Mouse (Mus musculus): Measurements from ENCODE around the gene Ubqln1. TPM values are rescaled to one million over a fixed set of nuclear protein-coding genes. Genes with fewer than 3 reads are reported as not detected.
"Not testable (repeated sequence)": the region's sequence is repeated elsewhere in the genome, so short reads cannot be mapped to it uniquely, and the experiment has no call there.

Ubqln1 gene
- polyA plus RNA-seq, 1 experiment from 2014 or later = 44.2 TPM

DNA sequence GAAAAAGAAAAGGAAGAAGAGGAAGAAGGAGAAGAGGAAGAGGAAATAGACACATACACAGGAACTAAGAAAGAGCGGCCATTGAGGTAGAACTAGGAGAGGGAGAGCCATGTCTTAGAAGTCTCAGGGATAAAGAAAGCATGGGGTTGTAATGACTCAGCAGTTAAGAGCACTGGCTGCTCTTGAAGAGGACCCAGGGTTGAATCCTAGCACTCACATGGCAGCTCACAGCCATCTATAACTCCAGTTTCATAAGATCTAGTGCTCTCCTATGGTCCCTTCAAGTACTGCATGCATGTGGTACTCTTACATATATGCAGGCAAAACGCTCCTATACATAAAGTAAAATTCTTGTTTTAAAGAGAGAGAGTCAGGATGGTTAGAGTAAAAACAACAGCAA lies 59.4 kb downstream of the Ubqln1 start:
- no peak for DNase-seq
- no peak overlapping the region for H3K4me3 ChIP-seq (ENCODE audit: low read depth, low read length)
- H3K4me1 ChIP-seq (ENCODE audit: insufficient read depth) = peaks cover 6% of the 10 kb centered on the region; the same call in 1 of the 2 replicates
- H3K36me3 ChIP-seq (replicated peaks; ENCODE audit: insufficient read depth, low read length) = peaks cover 13% of the 10 kb centered on the region; the same call in 1 of the 2 replicates
- no peak overlapping the region for H3K4me2 ChIP-seq (ENCODE audit: low read depth, low read length)
- no peaks in the 10 kb centered on the region for H3K27me3 ChIP-seq (ENCODE audit: insufficient read depth, low read length)
- H3K9ac ChIP-seq (replicated peaks) = no peak overlapping the region
- no peak for ATAC-seq
- H3K27ac ChIP-seq (ENCODE audit: low read depth) = no peak overlapping the region
- WGBS (ENCODE audit: insufficient replicate concordance) = 84% methylated on average over 2 of the region's 2 CpGs
- no peak for TF ChIP-seq CTCF (IDR thresholded peaks at IDR 0.05; ENCODE audit: low read depth)
- no peak for TF ChIP-seq EP300 (IDR thresholded peaks at IDR 0.05; ENCODE audit: low read depth)
- H3K9me3 ChIP-seq (ENCODE audit: low read length) = no peaks in the 10 kb centered on the region

DNA sequence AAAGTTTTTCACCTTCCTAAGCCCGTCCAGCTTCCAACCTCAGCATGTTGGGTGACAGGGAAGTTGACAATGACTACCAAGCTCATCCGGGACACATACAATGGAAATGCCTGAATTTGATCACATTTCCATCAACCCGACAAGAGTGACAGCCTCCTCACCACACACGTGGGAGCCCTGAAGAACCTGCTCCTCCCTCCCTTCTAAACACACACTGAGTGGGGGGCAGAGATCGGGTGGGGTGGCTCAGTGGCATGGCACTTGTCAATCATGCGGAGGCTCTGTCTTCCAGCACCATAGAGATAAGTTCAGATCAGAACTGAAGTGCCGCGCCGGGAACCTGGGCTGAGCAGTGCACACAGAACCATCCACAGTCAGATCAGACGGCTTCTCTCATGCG lies 65.0 kb downstream of the Ubqln1 start:
- ATAC-seq (no peak), DNase-seq (no peak)
- Histone ChIP-seq H3K9me3 (ENCODE audit: low read length) (no peaks in the 10 kb centered on the region), H3K9ac (replicated peaks) (no peak overlapping the region), H3K4me3 (ENCODE audit: low read depth, low read length) (no peak overlapping the region), H3K4me1 (ENCODE audit: insufficient read depth) (peaks cover 7% of the 10 kb centered on the region), H3K36me3 (replicated peaks; ENCODE audit: insufficient read depth, low read length) (no peaks in the 10 kb centered on the region), H3K27me3 (ENCODE audit: insufficient read depth, low read length) (no peaks in the 10 kb centered on the region), H3K4me2 (ENCODE audit: low read depth, low read length) (no peak overlapping the region), H3K27ac (ENCODE audit: low read depth) (no peak overlapping the region)
- WGBS (ENCODE audit: insufficient replicate concordance) = 73% methylated on average over 11 of the region's 11 CpGs
- no peak for TF ChIP-seq CTCF (IDR thresholded peaks at IDR 0.05; ENCODE audit: low read depth)
- TF ChIP-seq EP300 (IDR thresholded peaks at IDR 0.05; ENCODE audit: low read depth) = no peak

DNA sequence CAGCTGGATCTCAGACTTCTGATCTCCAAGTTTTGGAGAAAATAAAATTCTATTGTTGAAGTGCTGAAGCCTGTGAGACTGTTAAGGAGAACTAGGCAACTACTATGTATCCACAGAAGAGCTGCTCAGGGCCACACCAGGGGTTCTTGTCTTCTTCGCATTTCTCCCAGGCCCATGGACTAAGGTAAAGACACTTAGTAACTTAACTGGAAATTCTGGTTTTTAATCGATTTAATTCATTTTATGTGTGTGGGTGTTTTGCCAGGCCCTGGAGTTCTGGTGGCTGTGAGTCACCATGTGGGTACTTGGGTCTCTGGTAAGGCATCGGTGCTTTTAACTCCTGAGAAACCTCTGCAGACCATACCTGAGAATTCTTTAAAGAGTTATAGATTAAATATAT lies 65.8 kb downstream of the Ubqln1 start:
- no peak for DNase-seq
- whole genome bisulfite sequencing (ENCODE audit: insufficient replicate concordance) = 73% methylated on average over 3 of the region's 3 CpGs
- H3K9me3 ChIP-seq (ENCODE audit: low read length) = no peaks in the 10 kb centered on the region

DNA sequence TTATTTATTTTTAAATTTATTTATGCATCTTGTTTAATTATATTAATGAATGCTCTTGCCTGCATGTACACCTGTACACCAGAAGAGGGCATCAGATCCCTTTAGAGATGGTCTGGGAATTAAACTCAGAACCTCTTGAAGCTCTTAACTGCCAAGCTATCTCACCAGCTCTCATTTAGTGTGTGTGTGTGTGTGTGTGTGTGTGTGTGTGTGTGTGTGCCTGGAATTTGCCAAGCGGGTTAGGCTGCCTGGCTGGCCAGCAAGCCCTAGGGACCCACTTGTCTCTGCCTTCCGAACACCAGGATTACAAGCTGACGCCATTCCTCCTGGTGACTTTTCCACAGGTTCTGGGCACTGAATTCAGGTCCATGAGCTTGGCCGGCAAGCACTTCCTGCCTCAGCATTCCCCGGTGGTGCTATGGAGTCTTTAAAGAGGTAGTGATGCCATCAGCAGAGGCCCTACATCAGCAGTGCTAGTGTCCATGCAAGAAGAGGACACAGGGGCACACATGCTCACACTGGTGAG lies 66.4 kb downstream of the Ubqln1 start:
- Histone ChIP-seq H3K27ac (ENCODE audit: low read depth) (0 out of 2 replicates have a peak overlapping the region, but pooled peaks have one; percentile 34), H3K4me2 (ENCODE audit: low read depth, low read length) (peak overlapping the region; percentile 80), H3K27me3 (ENCODE audit: insufficient read depth, low read length) (no peaks in the 10 kb centered on the region), H3K36me3 (replicated peaks; ENCODE audit: insufficient read depth, low read length) (no peaks in the 10 kb centered on the region), H3K4me1 (ENCODE audit: insufficient read depth) (peaks cover 7% of the 10 kb centered on the region), H3K9ac (replicated peaks) (peak overlapping the region; percentile 58; the same call in 1 of the 2 replicates), H3K4me3 (ENCODE audit: low read depth, low read length) (peak overlapping the region; percentile 46), H3K9me3 (ENCODE audit: low read length) (no peaks in the 10 kb centered on the region)
- no peak for DNase-seq
- TF ChIP-seq EP300 (IDR thresholded peaks at IDR 0.05; ENCODE audit: low read depth) (no peak), CTCF (IDR thresholded peaks at IDR 0.05; ENCODE audit: low read depth) (peak; percentile 73)
- peak; percentile 60 for ATAC-seq
- 47% methylated on average over 5 of the region's 5 CpGs for WGBS (ENCODE audit: insufficient replicate concordance)

More for the DNA sequence above, 65.8 kb downstream of the Ubqln1 start:
- Histone ChIP-seq H3K4me2 (ENCODE audit: low read depth, low read length) (no peak overlapping the region), H3K9ac (replicated peaks) (no peak overlapping the region), H3K27ac (ENCODE audit: low read depth) (no peak overlapping the region), H3K27me3 (ENCODE audit: insufficient read depth, low read length) (no peaks in the 10 kb centered on the region), H3K36me3 (replicated peaks; ENCODE audit: insufficient read depth, low read length) (no peaks in the 10 kb centered on the region), H3K4me1 (ENCODE audit: insufficient read depth) (peaks cover 7% of the 10 kb centered on the region), H3K4me3 (ENCODE audit: low read depth, low read length) (no peak overlapping the region)
- TF ChIP-seq EP300 (IDR thresholded peaks at IDR 0.05; ENCODE audit: low read depth) (no peak), CTCF (IDR thresholded peaks at IDR 0.05; ENCODE audit: low read depth) (no peak)
- ATAC-seq = no peak

DNA sequence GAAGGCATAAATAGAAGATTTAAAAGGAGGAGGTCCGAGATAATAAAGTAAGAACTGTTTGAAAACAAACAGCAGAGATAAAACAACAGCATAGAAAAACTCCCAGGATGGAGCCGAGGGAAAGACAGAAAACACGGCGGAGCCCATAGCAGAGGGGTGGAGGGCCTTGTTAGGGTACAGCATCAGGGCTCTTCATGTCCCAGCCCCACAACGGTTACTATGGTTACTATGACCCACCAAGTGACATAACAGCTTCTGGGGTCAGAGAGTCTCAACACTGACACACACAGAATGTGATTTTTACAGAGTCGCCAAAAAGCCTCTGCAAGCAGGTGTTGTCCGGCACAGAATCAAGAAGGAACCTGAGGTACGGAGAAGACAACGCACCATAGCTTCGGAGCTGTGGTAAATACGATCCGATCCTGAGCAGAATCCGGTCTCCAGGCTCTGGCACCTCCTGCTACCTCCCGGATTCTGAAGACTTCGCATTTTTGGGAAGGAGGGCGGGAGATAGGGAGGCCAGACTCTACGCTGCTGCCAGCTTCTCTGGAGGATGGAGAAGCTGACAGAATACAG lies 67.1 kb downstream of the Ubqln1 start:
- peak; percentile 75 for DNase-seq
- H3K9ac ChIP-seq (replicated peaks) = peak overlapping the region; percentile 58
- peak overlapping the region; percentile 34; the same call in 1 of the 2 replicates for H3K27ac ChIP-seq (ENCODE audit: low read depth)

DNA sequence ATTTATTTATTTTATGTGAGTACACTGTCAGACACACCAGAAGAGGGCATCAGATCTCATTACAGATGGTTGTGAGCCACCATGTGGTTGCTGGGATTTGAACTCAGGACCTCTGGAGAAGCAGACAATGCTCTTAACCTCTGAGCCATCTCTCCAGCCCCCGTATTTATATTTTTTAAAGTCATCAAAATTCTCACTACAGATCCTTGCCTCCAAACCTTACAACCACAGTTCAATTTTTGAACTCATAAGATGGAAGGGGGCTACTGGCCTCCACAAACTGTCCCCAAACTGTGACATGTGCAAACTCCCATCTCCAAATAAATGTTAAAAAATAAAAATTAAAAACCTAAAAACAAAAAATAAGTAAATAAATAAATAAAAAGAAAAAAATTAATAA lies 67.7 kb downstream of the Ubqln1 start:
- TF ChIP-seq CTCF (IDR thresholded peaks at IDR 0.05; ENCODE audit: low read depth) (no peak), EP300 (IDR thresholded peaks at IDR 0.05; ENCODE audit: low read depth) (no peak)

More for the DNA sequence above, 67.1 kb downstream of the Ubqln1 start:
- Histone ChIP-seq H3K4me3 (ENCODE audit: low read depth, low read length) (peak overlapping the region; percentile 46), H3K36me3 (replicated peaks; ENCODE audit: insufficient read depth, low read length) (no peaks in the 10 kb centered on the region), H3K4me1 (ENCODE audit: insufficient read depth) (peaks cover 7% of the 10 kb centered on the region), H3K27me3 (ENCODE audit: insufficient read depth, low read length) (no peaks in the 10 kb centered on the region), H3K4me2 (ENCODE audit: low read depth, low read length) (peak overlapping the region; percentile 80), H3K9me3 (ENCODE audit: low read length) (no peaks in the 10 kb centered on the region)
- TF ChIP-seq CTCF (IDR thresholded peaks at IDR 0.05; ENCODE audit: low read depth) (no peak), EP300 (IDR thresholded peaks at IDR 0.05; ENCODE audit: low read depth) (no peak)
- ATAC-seq = peak; percentile 93
- 3% methylated on average over 17 of the region's 17 CpGs for WGBS (ENCODE audit: insufficient replicate concordance)

DNA sequence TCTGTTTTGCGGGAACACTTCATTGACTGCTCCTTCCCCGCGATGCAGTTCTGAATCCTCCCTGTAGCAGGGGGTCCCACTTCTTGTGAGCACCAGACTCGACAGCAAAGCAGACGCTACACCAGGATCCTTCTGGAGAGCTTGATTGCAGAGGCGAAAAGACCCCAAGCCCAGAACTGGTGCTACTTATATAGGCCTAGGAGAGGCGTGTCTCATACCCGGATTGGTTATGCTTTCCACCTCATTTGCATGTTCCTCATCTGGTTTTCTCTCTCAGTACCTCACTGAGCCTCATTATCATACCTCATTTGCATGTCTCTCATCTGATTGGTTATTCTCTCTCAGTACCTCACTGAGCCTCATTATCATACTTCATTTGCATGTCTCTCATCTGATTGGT lies 68.8 kb downstream of the Ubqln1 start:
- not testable (repeated sequence) for H3K27ac ChIP-seq (ENCODE audit: low read depth); ATAC-seq; H3K9me3 ChIP-seq (ENCODE audit: low read length); H3K4me3 ChIP-seq (ENCODE audit: low read depth, low read length); H3K36me3 ChIP-seq (replicated peaks; ENCODE audit: insufficient read depth, low read length); H3K27me3 ChIP-seq (ENCODE audit: insufficient read depth, low read length); H3K9ac ChIP-seq (replicated peaks); H3K4me1 ChIP-seq (ENCODE audit: insufficient read depth); DNase-seq; H3K4me2 ChIP-seq (ENCODE audit: low read depth, low read length)
- WGBS (ENCODE audit: insufficient replicate concordance) = 94% methylated on average over 8 of the region's 8 CpGs

More for the DNA sequence above, 67.7 kb downstream of the Ubqln1 start:
- Histone ChIP-seq H3K4me3 (ENCODE audit: low read depth, low read length) (no peak overlapping the region), H3K27me3 (ENCODE audit: insufficient read depth, low read length) (no peaks in the 10 kb centered on the region), H3K4me2 (ENCODE audit: low read depth, low read length) (peak overlapping the region; percentile 80; the same call in 1 of the 2 replicates), H3K27ac (ENCODE audit: low read depth) (no peak overlapping the region), H3K9ac (replicated peaks) (no peak overlapping the region), H3K9me3 (ENCODE audit: low read length) (no peaks in the 10 kb centered on the region), H3K36me3 (replicated peaks; ENCODE audit: insufficient read depth, low read length) (no peaks in the 10 kb centered on the region), H3K4me1 (ENCODE audit: insufficient read depth) (peaks cover 7% of the 10 kb centered on the region)
- WGBS (ENCODE audit: insufficient replicate concordance) = 85% methylated on average over 1 of the region's 1 CpGs
- ATAC-seq (no peak), DNase-seq (no peak)

Measured in liver, postnatal 0 days (tissue).